Comparison of ENCODE assay signal across 14 mouse cellular contexts in genomic region chr5:33501211-33501610, GRCm38 (mm10).
DNase-seq lines count a peak whose midpoint lies in the region; ATAC-seq lines count a peak whose summit lies in the region.
"Had no signal": no experiment of that assay in that cellular context is flagged by ENCODE, and none has a peak within 500 bp of the region (broad histone marks: within the 10 kb centered on the region; RNA-seq: fewer than 3 reads in every experiment).

No protein-coding gene starts in this region.

- peak overlapping the region; percentile 43; the same call in 1 of the 2 replicates for H3K9ac ChIP-seq in hindbrain, embryonic 12.5 days
- H3K9ac ChIP-seq in hindbrain, embryonic 16.5 days (ENCODE audit: low read depth, low read length), result no peak overlapping the region; the same call in 1 of the 2 replicates
- H3K9ac ChIP-seq: heart, embryonic 12.5 days; liver, embryonic 13.5 days had no signal

- peak; percentile 47 for DNase-seq in retina, postnatal 1 day
- DNase-seq in retina, embryonic 14.5 days (ENCODE audit: low spot score), result no peak
- peak; percentile 57 for DNase-seq in ZHBTc4 (ENCODE audit: low read depth, low spot score)
- DNase-seq in testis, postnatal 10 days (ENCODE audit: low spot score), result peak; percentile 54
- no peak for DNase-seq in urinary bladder, postnatal 14 days (ENCODE audit: low spot score)
- no peak for DNase-seq in right cerebral cortex, postnatal 25 days
- DNase-seq: cerebellum, postnatal 14 days; heart, postnatal 4 days; kidney, adult 18-20 months; liver, embryonic 13.5 days; right cerebral cortex, postnatal 14 days had no signal

- WGBS in hindbrain, embryonic 12.5 days, result 55% methylated on average over 7 of the region's 7 CpGs
- 39% methylated on average over 7 of the region's 7 CpGs for WGBS in hindbrain, embryonic 16.5 days

- ATAC-seq in hindbrain, embryonic 12.5 days (ENCODE audit: low FRiP score), result no peak
- no peak for ATAC-seq in hindbrain, embryonic 16.5 days

- peaks cover 64% of the 10 kb centered on the region for H3K27me3 ChIP-seq in hindbrain, embryonic 12.5 days
- peaks cover 10% of the 10 kb centered on the region for H3K27me3 ChIP-seq in hindbrain, embryonic 16.5 days (replicated peaks; ENCODE audit: control insufficient read depth, insufficient read depth, low read length)

- 0 out of 2 replicates have a peak overlapping the region, but pooled peaks have one; percentile 20 for H3K4me2 ChIP-seq in hindbrain, embryonic 12.5 days (replicated peaks)
- no peak overlapping the region for H3K4me2 ChIP-seq in hindbrain, embryonic 16.5 days (ENCODE audit: low read length)
- H3K4me2 ChIP-seq: heart, embryonic 12.5 days; liver, embryonic 13.5 days had no signal

- H3K27ac ChIP-seq in hindbrain, embryonic 12.5 days, result peak overlapping the region; percentile 46
- no peak overlapping the region for H3K27ac ChIP-seq in hindbrain, embryonic 16.5 days (ENCODE audit: low read depth, low read length)
- H3K27ac ChIP-seq: liver, embryonic 13.5 days had no signal

- no peaks in the 10 kb centered on the region for H3K9me3 ChIP-seq in hindbrain, embryonic 12.5 days (replicated peaks)
- no peaks in the 10 kb centered on the region for H3K9me3 ChIP-seq in hindbrain, embryonic 16.5 days (ENCODE audit: control insufficient read depth, low read length)
- H3K9me3 ChIP-seq: heart, embryonic 12.5 days; liver, embryonic 13.5 days had no signal

- H3K36me3 ChIP-seq in hindbrain, embryonic 12.5 days, result no peaks in the 10 kb centered on the region
- no peaks in the 10 kb centered on the region for H3K36me3 ChIP-seq in hindbrain, embryonic 16.5 days (ENCODE audit: control insufficient read depth, insufficient read depth, low read length)
- H3K36me3 ChIP-seq: heart, embryonic 12.5 days; liver, embryonic 13.5 days had no signal

- H3K4me3 ChIP-seq in hindbrain, embryonic 12.5 days, result no peak overlapping the region
- H3K4me3 ChIP-seq in hindbrain, embryonic 16.5 days (ENCODE audit: low read length), result no peak overlapping the region
- H3K4me3 ChIP-seq: heart, embryonic 12.5 days; liver, embryonic 13.5 days had no signal

- H3K4me1 ChIP-seq in hindbrain, embryonic 12.5 days, result peaks cover 33% of the 10 kb centered on the region
- H3K4me1 ChIP-seq in hindbrain, embryonic 16.5 days (ENCODE audit: control insufficient read depth, insufficient read depth, low read depth, low read length), result peaks cover 12% of the 10 kb centered on the region
- H3K4me1 ChIP-seq: liver, embryonic 13.5 days had no signal

Comparison
In these comparisons a context has a peak if more than half of its experiments do, and no peak if none do; other contexts are left out.
1. DNase-seq: peak in retina, postnatal 1 day (single experiment), ZHBTc4 (single experiment) and testis, postnatal 10 days (single experiment); none in retina, embryonic 14.5 days (single experiment), urinary bladder, postnatal 14 days (single experiment) and right cerebral cortex, postnatal 25 days (single experiment).